Mouse (Mus musculus) forebrain, embryonic 11.5 days (tissue): Measurements from ENCODE around the gene Zbtb3. TPM values are rescaled to one million over a fixed set of nuclear protein-coding genes. Genes with fewer than 3 reads are reported as not detected.

ENCODE experiments used
- ATAC-seq: fragments of 200-750 bp; cut with Nextera tagmentation; replicated peaks from 2 replicates; pipeline ENCODE4 v1.8.0; 2017; ENCODE audit warnings: moderate TSS enrichment; ENCODE audit not compliant: low FRiP score
- DNase-seq: peaks from one replicate; pipeline ENCODE4 v3.0.0-alpha.2; 2017; ENCODE audit warnings: low spot score
- H3K27ac ChIP-seq: fragments of 300-500 bp; sonication (generic); 2 replicates; pipeline ENCODE4 v1.5.1; 2014; ENCODE audit warnings: low read depth, low read length
- H3K27me3 ChIP-seq: fragments of 300-500 bp; sonication (generic); 2 replicates; pipeline ENCODE4 v1.6.1; 2014; ENCODE audit warnings: mild to moderate bottlenecking, low read length, mixed read lengths; ENCODE audit not compliant: control insufficient read depth, insufficient read depth
- H3K36me3 ChIP-seq: fragments of 300-500 bp; sonication (generic); 2 replicates; pipeline ENCODE4 v1.6.1; 2014; ENCODE audit warnings: mild to moderate bottlenecking, low read length, moderate library complexity, mixed read lengths; ENCODE audit not compliant: control insufficient read depth, insufficient read depth
- H3K4me1 ChIP-seq: fragments of 300-500 bp; sonication (generic); replicated peaks from 2 replicates; pipeline ENCODE4 v1.6.1; 2014; ENCODE audit warnings: low read length, mixed read lengths; ENCODE audit not compliant: control insufficient read depth, insufficient read depth
- H3K4me2 ChIP-seq: fragments of 300-500 bp; sonication (generic); 2 replicates; pipeline ENCODE4 v1.6.1; 2014; ENCODE audit warnings: low read depth, mild to moderate bottlenecking, low read length, moderate library complexity, mixed read lengths; ENCODE audit not compliant: severe bottlenecking
- H3K4me3 ChIP-seq: fragments of 300-500 bp; sonication (generic); 2 replicates; pipeline ENCODE4 v1.5.1; 2014; ENCODE audit warnings: low read depth, low read length
- H3K9ac ChIP-seq: fragments of 300-500 bp; sonication (generic); 2 replicates; pipeline ENCODE4 v1.6.1; 2014; ENCODE audit warnings: low read length
- H3K9me3 ChIP-seq: fragments of 300-500 bp; sonication (generic); 2 replicates; pipeline ENCODE4 v1.6.1; 2016; ENCODE audit warnings: low read length, mixed read lengths; ENCODE audit not compliant: control insufficient read depth
- WGBS: fragments of 180-500 bp; shearing (Covaris S2); extraction: QIAGEN DNeasy Blood & Tissue Kit; methylation state at CpG from one replicate; pipeline ENCODE4 v1.1.7; 2014; 5-methylcytosine and 5-hydroxymethylcytosine counted together
- polyA plus RNA-seq: library from polyadenylated mRNA; unstranded; fragments of >200 nt; fragmentation: Nextera tagmentation; extraction: Ambion mirVana; gene quantifications from 2 replicates; pipeline ENCODE4 v1.2.1, GENCODE M21; 2014

The Zbtb3 gene
- 5.4 and 5.9 TPM in 2 replicates for polyA plus RNA-seq

DNA sequence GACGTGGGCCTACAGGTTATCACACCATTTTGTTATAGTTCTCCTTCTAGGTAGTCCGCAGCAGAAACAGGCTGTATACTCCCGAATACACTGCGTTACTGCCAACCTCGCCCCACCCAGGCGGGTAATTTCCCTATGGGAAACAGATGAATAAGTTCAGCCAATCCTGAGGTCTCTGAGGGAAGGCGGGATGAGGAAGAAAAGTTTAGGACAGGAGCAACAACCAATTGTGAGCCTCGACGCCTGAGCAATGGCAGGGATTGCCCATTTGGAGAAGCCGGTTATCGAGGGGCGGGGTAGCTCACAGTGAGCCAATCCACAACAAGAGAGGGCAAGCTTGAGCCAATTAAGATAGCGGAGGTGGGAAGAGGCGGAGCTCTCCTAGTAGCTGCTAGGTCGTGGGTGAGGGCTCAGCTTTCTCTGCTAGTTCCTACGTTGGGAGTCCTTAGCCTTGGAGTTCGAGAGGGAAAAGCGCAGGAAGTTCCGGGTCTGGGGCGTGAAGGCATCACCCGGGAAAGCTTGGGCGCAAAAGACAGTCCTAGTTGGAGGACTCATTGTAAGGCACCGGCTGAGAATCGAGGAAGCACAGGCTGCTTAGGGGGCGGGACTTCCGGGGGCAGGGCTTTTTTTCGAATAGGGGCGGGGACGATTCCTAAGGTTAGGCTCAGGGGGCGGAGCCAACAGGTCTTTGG is at the start of gene Zbtb3:
Zbtb3 (plus strand) TSS at position 426 of the 692 bp plus-strand sequence.
- peaks cover 8% of the 10 kb centered on the region for H3K4me1 ChIP-seq
- under 1% methylated on average over 30 of the region's 30 CpGs for WGBS
- H3K9me3 ChIP-seq: no peaks in the 10 kb centered on the region
- H3K27ac ChIP-seq: peak within 1 kb of the TSS; percentile 79
- no peaks in the 10 kb centered on the region; the same call in 1 of the 2 replicates for H3K36me3 ChIP-seq
- ATAC-seq (peak; percentile 98), DNase-seq (peak; percentile 95)
- peak within 1 kb of the TSS; percentile 65 for H3K4me2 ChIP-seq
- H3K9ac ChIP-seq: peak within 1 kb of the TSS; percentile 60
- H3K4me3 ChIP-seq: peak within 1 kb of the TSS; percentile 55
- H3K27me3 ChIP-seq: no peaks in the 10 kb centered on the region

DNA sequence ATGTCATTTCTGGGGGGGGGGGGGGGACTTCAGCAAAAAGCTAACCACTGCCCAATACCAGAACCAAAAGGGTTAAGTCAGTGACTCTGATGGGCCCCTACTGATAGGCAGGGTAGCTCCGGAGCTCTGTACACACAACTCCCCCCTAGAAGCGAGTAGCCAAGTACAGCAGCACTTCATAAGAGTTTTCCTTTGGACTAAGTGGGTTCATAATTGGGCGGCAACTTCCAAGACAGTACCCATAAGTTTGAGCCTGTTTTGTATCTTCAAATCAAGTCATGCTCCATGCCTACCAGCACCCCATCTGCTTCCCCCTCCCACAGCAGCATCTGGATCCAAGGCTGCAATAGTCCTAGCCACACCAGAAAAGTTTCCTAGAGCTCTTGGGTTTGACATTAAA is 46.7 kb upstream of the Zbtb3 start:
- 80% methylated on average over 3 of the region's 3 CpGs for WGBS
- H3K4me3 ChIP-seq: no peak overlapping the region

DNA sequence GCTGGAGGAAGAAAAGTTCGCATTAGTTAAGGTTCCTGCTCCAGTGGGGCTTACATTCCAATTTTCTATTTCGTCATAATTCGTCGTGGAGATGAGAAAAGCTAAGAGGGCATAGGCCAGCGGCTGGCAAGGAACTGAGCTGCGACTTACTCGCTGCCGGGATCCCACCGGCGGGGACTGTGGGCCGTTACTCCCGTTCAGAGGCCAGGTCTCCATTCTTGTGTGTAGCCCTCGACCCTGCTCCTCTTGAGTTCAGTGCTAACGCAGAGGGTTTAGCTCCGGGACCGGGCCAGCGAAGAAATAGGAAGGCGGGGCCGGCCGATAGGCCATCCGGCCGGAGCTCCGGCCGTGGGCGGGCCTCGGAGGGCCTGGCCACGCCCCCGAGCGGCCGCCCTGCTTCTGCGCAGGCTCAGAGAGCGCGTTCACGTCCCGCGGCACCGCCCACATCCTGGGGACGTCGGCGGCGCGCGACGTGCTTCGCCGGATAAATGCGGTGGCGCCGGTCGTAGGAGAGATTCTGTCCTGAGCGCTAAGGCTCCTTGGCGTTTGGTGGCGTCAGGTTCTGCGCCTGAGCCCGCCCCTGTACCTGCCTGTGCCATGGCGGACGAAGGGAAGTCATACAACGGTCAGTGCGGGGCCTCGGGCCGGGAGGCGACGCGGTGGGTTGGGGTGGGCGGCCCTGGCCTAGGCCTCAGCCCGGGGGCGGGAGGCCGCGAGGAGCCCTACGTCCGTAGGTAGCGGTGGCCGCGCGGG is 45.5 kb upstream of the Zbtb3 start, which contains the start of gene Nxf1:
Nxf1 (plus strand) TSS at position 439 of the 753 bp plus-strand sequence.
- Histone ChIP-seq H3K36me3 (peaks cover 3% of the 10 kb centered on the region; the same call in 1 of the 2 replicates), H3K27me3 (no peaks in the 10 kb centered on the region), H3K4me1 (peaks cover 3% of the 10 kb centered on the region; the same call in 1 of the 2 replicates), H3K4me3 (peak within 1 kb of the TSS; percentile 95), H3K27ac (peak within 1 kb of the TSS; percentile 63), H3K9ac (peak within 1 kb of the TSS; percentile 90), H3K9me3 (no peaks in the 10 kb centered on the region), H3K4me2 (peak within 1 kb of the TSS; percentile 76)
- DNase-seq (peak; percentile 96), ATAC-seq (peak; percentile 94)
- WGBS: under 1% methylated on average over 74 of the region's 75 CpGs

More for the DNA sequence above, 46.7 kb upstream of the Zbtb3 start:
- H3K9me3 ChIP-seq: no peaks in the 10 kb centered on the region
- no peaks in the 10 kb centered on the region for H3K27me3 ChIP-seq
- no peak for DNase-seq
- H3K4me2 ChIP-seq: no peak overlapping the region
- H3K27ac ChIP-seq: no peak overlapping the region
- ATAC-seq: no peak
- H3K36me3 ChIP-seq: peaks cover 3% of the 10 kb centered on the region; the same call in 1 of the 2 replicates
- no peak overlapping the region for H3K9ac ChIP-seq
- peaks cover 3% of the 10 kb centered on the region; the same call in 1 of the 2 replicates for H3K4me1 ChIP-seq

DNA sequence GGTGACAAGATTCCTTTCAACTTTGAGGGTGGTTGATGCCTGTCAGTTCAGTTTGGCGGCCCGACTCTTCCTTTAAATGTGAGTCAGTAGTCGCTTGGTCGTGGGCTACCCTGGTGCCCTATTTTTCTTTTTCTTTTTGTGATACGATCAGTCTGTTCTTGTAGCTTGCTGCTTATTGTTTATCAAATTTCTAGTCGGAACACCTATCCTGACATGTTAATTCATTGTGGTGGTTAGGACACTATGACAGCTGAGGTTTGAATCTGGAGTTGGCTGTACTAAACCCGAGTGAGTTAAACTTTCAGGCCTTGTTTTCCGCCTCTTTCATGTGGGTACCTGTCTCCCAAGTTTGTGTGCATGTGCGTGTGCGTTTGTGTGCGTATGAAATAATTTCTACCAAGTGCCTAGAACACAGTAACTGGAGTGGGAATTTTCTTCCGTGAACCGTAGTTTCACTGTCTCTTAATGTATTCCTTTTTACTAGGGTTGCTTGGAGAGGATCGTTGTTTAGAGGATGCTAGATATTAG is 44.8 kb upstream of the Zbtb3 start:
- Histone ChIP-seq H3K4me2 (peak overlapping the region; percentile 76), H3K27ac (no peak overlapping the region), H3K4me1 (peaks cover 3% of the 10 kb centered on the region; the same call in 1 of the 2 replicates), H3K4me3 (peak overlapping the region; percentile 95), H3K9ac (peak overlapping the region; percentile 90), H3K9me3 (no peaks in the 10 kb centered on the region), H3K27me3 (no peaks in the 10 kb centered on the region), H3K36me3 (peaks cover 3% of the 10 kb centered on the region; the same call in 1 of the 2 replicates)
- 9% methylated on average over 14 of the region's 14 CpGs for WGBS
- no peak for DNase-seq
- ATAC-seq: no peak

DNA sequence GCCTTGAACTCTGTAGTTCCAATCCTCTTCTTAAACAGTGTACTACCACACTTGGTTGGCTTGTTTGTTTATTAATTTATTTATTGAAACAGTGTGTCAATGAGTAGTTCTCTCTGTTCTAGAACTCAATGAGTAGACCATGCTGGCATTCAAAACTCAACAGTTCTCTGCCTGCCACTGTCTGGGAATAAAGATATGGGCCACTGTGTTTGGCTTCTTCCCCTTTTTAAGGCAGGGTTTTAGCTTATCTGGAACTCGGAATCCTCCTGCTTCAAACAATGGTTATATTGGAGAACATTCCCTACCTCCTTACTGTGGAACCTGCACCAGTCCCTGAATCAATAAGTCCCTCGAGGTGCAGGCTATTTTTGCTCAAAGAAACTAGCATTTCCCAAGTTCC is 43.5 kb upstream of the Zbtb3 start:
- no peak for ATAC-seq
- Histone ChIP-seq H3K27me3 (no peaks in the 10 kb centered on the region), H3K9ac (no peak overlapping the region), H3K4me1 (peaks cover 3% of the 10 kb centered on the region; the same call in 1 of the 2 replicates), H3K36me3 (peaks cover 9% of the 10 kb centered on the region; the same call in 1 of the 2 replicates), H3K4me3 (no peak overlapping the region), H3K4me2 (no peak overlapping the region), H3K9me3 (no peaks in the 10 kb centered on the region), H3K27ac (no peak overlapping the region)
- DNase-seq: no peak
- WGBS: 89% methylated on average over 2 of the region's 2 CpGs

DNA sequence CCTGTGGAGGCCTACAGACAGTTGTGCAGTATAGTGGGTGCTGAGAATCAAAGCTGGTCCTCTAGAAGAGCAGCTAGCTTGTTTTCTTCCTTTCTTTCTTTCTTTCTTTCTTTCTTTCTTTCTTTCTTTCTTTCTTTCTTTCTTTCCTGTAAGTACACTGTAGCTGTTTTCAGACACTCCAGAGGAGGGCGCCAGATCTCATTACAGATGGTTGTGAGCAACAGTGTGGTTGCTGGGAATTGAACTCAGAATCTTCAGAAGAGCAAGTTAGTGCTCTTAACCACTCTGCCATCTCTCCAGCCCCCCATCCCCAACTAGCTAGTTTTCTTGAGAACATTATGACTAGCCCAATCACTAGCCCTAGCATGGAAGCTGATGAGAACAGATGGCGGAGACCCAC is 41.6 kb upstream of the Zbtb3 start:
- Histone ChIP-seq H3K9me3 (no peaks in the 10 kb centered on the region; the same call in 1 of the 2 replicates), H3K9ac (no peak overlapping the region), H3K4me2 (no peak overlapping the region), H3K27me3 (no peaks in the 10 kb centered on the region), H3K27ac (no peak overlapping the region), H3K36me3 (peaks cover 22% of the 10 kb centered on the region), H3K4me1 (peaks cover 3% of the 10 kb centered on the region; the same call in 1 of the 2 replicates), H3K4me3 (no peak overlapping the region)
- ATAC-seq (no peak), DNase-seq (no peak)
- 84% methylated on average over 2 of the region's 2 CpGs for WGBS

DNA sequence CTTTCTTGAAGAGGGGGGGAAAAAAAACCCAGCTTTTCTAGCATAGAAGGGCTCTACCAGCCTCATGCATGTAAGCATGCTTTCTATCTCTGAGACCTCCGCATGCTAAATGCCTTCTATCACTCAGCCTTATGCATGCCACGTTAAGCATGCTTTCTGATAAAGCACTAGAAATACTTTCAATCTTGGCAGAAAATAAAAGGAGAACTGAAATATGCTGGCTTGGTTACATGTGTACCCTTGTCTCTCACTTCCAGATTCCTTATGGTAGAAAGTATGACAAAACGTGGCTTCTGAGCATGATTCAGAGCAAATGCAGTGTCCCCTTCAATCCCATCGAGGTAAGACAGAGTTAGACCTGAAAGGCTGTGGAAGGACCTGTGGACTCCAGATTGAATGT is 39.1 kb upstream of the Zbtb3 start:
- WGBS: 94% methylated on average over 4 of the region's 4 CpGs
- no peak for ATAC-seq
- H3K4me3 ChIP-seq: no peak overlapping the region
- H3K4me2 ChIP-seq: no peak overlapping the region
- no peak overlapping the region for H3K9ac ChIP-seq
- H3K36me3 ChIP-seq: peaks cover 40% of the 10 kb centered on the region
- no peaks in the 10 kb centered on the region; the same call in 1 of the 2 replicates for H3K4me1 ChIP-seq
- H3K27me3 ChIP-seq: no peaks in the 10 kb centered on the region
- DNase-seq: no peak
- H3K9me3 ChIP-seq: no peaks in the 10 kb centered on the region; the same call in 1 of the 2 replicates
- H3K27ac ChIP-seq: no peak overlapping the region

DNA sequence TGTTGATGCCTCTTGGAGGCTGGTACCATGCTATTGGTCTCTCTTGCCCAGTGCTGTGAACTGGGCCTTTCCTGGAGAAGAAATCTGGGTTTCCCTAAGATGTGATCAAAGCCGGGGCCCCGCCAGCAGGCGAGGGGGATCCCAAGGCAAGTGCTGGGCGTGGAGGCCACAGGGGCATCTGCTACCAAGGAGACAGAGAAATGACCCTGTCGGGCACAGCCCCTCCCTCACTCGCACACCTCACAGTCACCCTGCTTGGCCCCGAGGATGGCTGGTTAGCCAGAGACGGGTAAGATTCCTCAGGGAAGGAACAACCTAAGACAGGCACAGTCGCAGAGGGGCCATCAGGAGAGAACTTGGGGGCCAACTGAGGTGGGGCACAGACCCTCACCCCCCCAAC is 36.8 kb upstream of the Zbtb3 start:
- ATAC-seq (no peak), DNase-seq (no peak)
- Histone ChIP-seq H3K9ac (no peak overlapping the region), H3K27me3 (no peaks in the 10 kb centered on the region), H3K4me1 (no peaks in the 10 kb centered on the region), H3K36me3 (peaks cover 45% of the 10 kb centered on the region), H3K27ac (no peak overlapping the region), H3K9me3 (no peaks in the 10 kb centered on the region; the same call in 1 of the 2 replicates), H3K4me2 (no peak overlapping the region), H3K4me3 (no peak overlapping the region)
- WGBS: 95% methylated on average over 9 of the region's 9 CpGs
